28 mouse cellular contexts compared by ENCODE assay signal in the genomic region with DNA sequence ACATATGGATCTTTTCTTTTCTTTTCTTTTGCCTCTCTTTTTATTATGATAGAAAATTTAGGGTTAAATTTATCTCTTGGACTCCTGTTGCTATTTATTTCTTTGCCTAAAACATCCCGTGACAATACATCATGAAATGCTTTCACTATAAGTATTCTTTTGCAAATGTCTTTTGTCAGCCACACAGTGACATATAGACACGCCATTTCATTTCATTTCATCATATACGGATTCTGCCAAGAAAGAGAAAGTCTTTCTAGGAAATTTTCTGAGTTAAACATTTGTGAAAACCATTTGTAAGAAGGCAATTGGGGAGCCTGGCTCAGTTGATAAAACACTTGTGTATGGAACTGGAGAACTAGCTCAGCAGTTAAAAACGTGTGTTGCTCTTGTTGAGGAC.
"Had no signal": no experiment of that assay in that cellular context is flagged by ENCODE, and none has a peak within 500 bp of the region (broad histone marks: within the 10 kb centered on the region; RNA-seq: fewer than 3 reads in every experiment).

No protein-coding gene starts in this region.

- H3K4me2 ChIP-seq: embryonic facial prominence, embryonic 12.5 days; embryonic facial prominence, embryonic 13.5 days; embryonic facial prominence, embryonic 15.5 days; forebrain, embryonic 12.5 days; forebrain, embryonic 13.5 days; forebrain, embryonic 15.5 days had no signal

- ATAC-seq: forebrain, embryonic 13.5 days; forebrain, embryonic 14.5 days; forebrain, embryonic 15.5 days; forebrain, embryonic 16.5 days; forebrain, postnatal 0 days had no signal

- H3K36me3 ChIP-seq: embryonic facial prominence, embryonic 10.5 days; embryonic facial prominence, embryonic 12.5 days; embryonic facial prominence, embryonic 13.5 days; embryonic facial prominence, embryonic 15.5 days; forebrain, embryonic 10.5 days; forebrain, embryonic 12.5 days; forebrain, embryonic 15.5 days had no signal

- DNase-seq: cerebellum, adult 2 months; cerebellum, adult 8-10 months; cerebellum, adult 9-10 months; cerebellum, adult 9-11 months; cerebellum, postnatal 10 days; cerebellum, postnatal 14 days; cerebellum, postnatal 25 days; cerebellum, postnatal 36 days; embryo, embryonic 11 days; forebrain, postnatal 0 days; gastrocnemius, adult 2 months; gastrocnemius, postnatal 10 days; gastrocnemius, postnatal 14 days; gastrocnemius, postnatal 25 days; gastrocnemius, postnatal 36 days; heart, adult 11 months; heart, adult 18-20 months had no signal

- H3K9ac ChIP-seq: embryonic facial prominence, embryonic 12.5 days; embryonic facial prominence, embryonic 13.5 days; embryonic facial prominence, embryonic 15.5 days; forebrain, embryonic 12.5 days; forebrain, embryonic 13.5 days; forebrain, embryonic 15.5 days; forebrain, postnatal 0 days had no signal

- H3K27ac ChIP-seq: embryonic facial prominence, embryonic 10.5 days; embryonic facial prominence, embryonic 12.5 days; embryonic facial prominence, embryonic 13.5 days; embryonic facial prominence, embryonic 15.5 days; forebrain, embryonic 10.5 days; forebrain, embryonic 12.5 days; forebrain, embryonic 13.5 days; forebrain, embryonic 15.5 days; gastrocnemius, adult 2 months had no signal

- H3K4me3 ChIP-seq: embryonic facial prominence, embryonic 10.5 days; embryonic facial prominence, embryonic 12.5 days; embryonic facial prominence, embryonic 13.5 days; embryonic facial prominence, embryonic 15.5 days; erythroblast, embryonic 14.5 days; forebrain, embryonic 10.5 days; forebrain, embryonic 12.5 days; forebrain, embryonic 13.5 days; forebrain, embryonic 15.5 days; gastrocnemius, adult 2 months had no signal

- H3K9me3 ChIP-seq: embryonic facial prominence, embryonic 10.5 days; embryonic facial prominence, embryonic 12.5 days; embryonic facial prominence, embryonic 13.5 days; embryonic facial prominence, embryonic 15.5 days; forebrain, embryonic 10.5 days; forebrain, embryonic 12.5 days; forebrain, embryonic 13.5 days; forebrain, embryonic 15.5 days had no signal

- H3K4me1 ChIP-seq: embryonic facial prominence, embryonic 10.5 days; embryonic facial prominence, embryonic 12.5 days; embryonic facial prominence, embryonic 13.5 days; embryonic facial prominence, embryonic 15.5 days; forebrain, embryonic 10.5 days; forebrain, embryonic 12.5 days; forebrain, embryonic 13.5 days; forebrain, embryonic 15.5 days had no signal

- H3K27me3 ChIP-seq: embryonic facial prominence, embryonic 12.5 days; embryonic facial prominence, embryonic 13.5 days; embryonic facial prominence, embryonic 15.5 days; forebrain, embryonic 12.5 days; forebrain, embryonic 13.5 days; forebrain, embryonic 15.5 days had no signal
